Mouse (Mus musculus) lung, embryonic 14.5 days (tissue): ENCODE measurements around the gene Fgfr2. TPM values are rescaled to one million over a fixed set of nuclear protein-coding genes. Genes with fewer than 3 reads are reported as not detected.
"Not testable (repeated sequence)": the region's sequence is repeated elsewhere in the genome, so short reads cannot be mapped to it uniquely, and the experiment has no call there.

ENCODE experiments used
- ATAC-seq: fragments of 200-750 bp; cut with Nextera tagmentation; 2 replicates; pipeline ENCODE4 v1.8.0; 2017; ENCODE audit warnings: mild to moderate bottlenecking, moderate TSS enrichment, moderate library complexity; ENCODE audit not compliant: insufficient read depth
- DNase-seq: peaks from one replicate; pipeline ENCODE4 v3.0.0-alpha.2; 2015
- H3K27ac ChIP-seq: fragments of 300-500 bp; sonication (generic); 2 replicates; pipeline ENCODE4 v1.5.1; 2014; ENCODE audit warnings: low read depth, mild to moderate bottlenecking, moderate library complexity
- H3K27me3 ChIP-seq: fragments of 300-500 bp; sonication (generic); 2 replicates; pipeline ENCODE4 v1.6.1; 2014; ENCODE audit warnings: low read length, control low read depth; ENCODE audit not compliant: insufficient read depth
- H3K36me3 ChIP-seq: fragments of 300-500 bp; sonication (generic); 2 replicates; pipeline ENCODE4 v1.6.1; 2014; ENCODE audit warnings: control low read depth; ENCODE audit not compliant: insufficient read depth
- H3K4me1 ChIP-seq: fragments of 300-500 bp; sonication (generic); 2 replicates; pipeline ENCODE4 v1.6.1; 2014; ENCODE audit warnings: antibody characterized with exemption, control low read depth; ENCODE audit not compliant: insufficient read depth
- H3K4me2 ChIP-seq: fragments of 300-500 bp; sonication (generic); 2 replicates; pipeline ENCODE4 v1.6.1; 2014; ENCODE audit warnings: mild to moderate bottlenecking
- H3K4me3 ChIP-seq: fragments of 300-500 bp; sonication (generic); 2 replicates; pipeline ENCODE4 v1.5.1; 2014; ENCODE audit warnings: low read depth, low read length
- H3K9ac ChIP-seq: fragments of 300-500 bp; sonication (generic); 2 replicates; pipeline ENCODE4 v1.6.1; 2014
- H3K9me3 ChIP-seq: fragments of 300-500 bp; sonication (generic); 2 replicates; pipeline ENCODE4 v1.6.1; 2016; ENCODE audit warnings: low read depth, low read length, control low read depth
- CTCF ChIP-seq: IDR thresholded peaks from 2 replicates; pipeline ENCODE4 v1.5.1; 2016; ENCODE audit warnings: antibody characterized with exemption, low read depth
- WGBS: fragments of 180-500 bp; shearing (Covaris S2); extraction: QIAGEN DNeasy Blood & Tissue Kit; methylation state at CpG from one replicate; pipeline ENCODE4 v1.1.7; 2014; 5-methylcytosine and 5-hydroxymethylcytosine counted together
- polyA plus RNA-seq: library from polyadenylated mRNA; unstranded; fragments of >200 nt; fragmentation: Nextera tagmentation; extraction: Ambion mirVana; gene quantifications from 2 replicates; pipeline ENCODE4 v1.2.1, GENCODE M21; 2014

Fgfr2 gene
- polyA plus RNA-seq, 1 experiment from 2014 or later, result 179 TPM

GRCm38 (mm10) chr7:131409321-131409987 is 1713.7 kb downstream of the Fgfr2 start:
- peak overlapping the region; percentile 91 for H3K9ac ChIP-seq
- no peak for TF ChIP-seq CTCF
- DNase-seq (peak; percentile 50), ATAC-seq (no peak)
- no peaks in the 10 kb centered on the region for H3K36me3 ChIP-seq
- H3K9me3 ChIP-seq, result no peaks in the 10 kb centered on the region
- WGBS, result 3% methylated on average over 16 of the region's 16 CpGs
- peak overlapping the region; percentile 92; the same call in 1 of the 2 replicates for H3K27ac ChIP-seq
- H3K4me3 ChIP-seq, result peak overlapping the region; percentile 92
- H3K4me1 ChIP-seq, result no peaks in the 10 kb centered on the region
- no peaks in the 10 kb centered on the region for H3K27me3 ChIP-seq
- H3K4me2 ChIP-seq, result peak overlapping the region; percentile 90

- not testable (repeated sequence) for H3K9me3 ChIP-seq, H3K27me3 ChIP-seq, DNase-seq, H3K4me1 ChIP-seq, H3K4me3 ChIP-seq, H3K27ac ChIP-seq, H3K4me2 ChIP-seq, H3K9ac ChIP-seq, ATAC-seq
- 84% methylated on average over 6 of the region's 7 CpGs for WGBS
- H3K36me3 ChIP-seq, result peaks cover 45% of the 10 kb centered on the region
Observed at GRCm38 (mm10) chr7:131391761-131392160, 1731.4 kb downstream of the Fgfr2 start.

- no peak for ATAC-seq
- Histone ChIP-seq H3K9me3 (no peaks in the 10 kb centered on the region), H3K4me1 (no peaks in the 10 kb centered on the region; the same call in 1 of the 2 replicates), H3K4me2 (peak overlapping the region; percentile 79), H3K9ac (peak overlapping the region; percentile 90), H3K27ac (peak overlapping the region; percentile 97; the same call in 1 of the 2 replicates), H3K4me3 (peak overlapping the region; percentile 70), H3K27me3 (no peaks in the 10 kb centered on the region), H3K36me3 (peaks cover 6% of the 10 kb centered on the region; the same call in 1 of the 2 replicates)
- DNase-seq, result peak; percentile 42
- 64% methylated on average over 9 of the region's 9 CpGs for WGBS
- TF ChIP-seq CTCF, result peak; percentile 42
Observed at GRCm38 (mm10) chr7:131371880-131372651, 1751.1 kb downstream of the Fgfr2 start.

GRCm38 (mm10) chr7:131371470-131371860 is 1751.7 kb downstream of the Fgfr2 start:
- peaks cover 6% of the 10 kb centered on the region; the same call in 1 of the 2 replicates for H3K36me3 ChIP-seq
- 5% methylated on average over 9 of the region's 9 CpGs for WGBS
- peak overlapping the region; percentile 70 for H3K4me3 ChIP-seq
- DNase-seq (no peak), ATAC-seq (no peak; the same call in none of the 2 replicates)
- H3K27me3 ChIP-seq, result no peaks in the 10 kb centered on the region
- H3K9me3 ChIP-seq, result no peaks in the 10 kb centered on the region
- no peak for TF ChIP-seq CTCF
- H3K27ac ChIP-seq, result peak overlapping the region; percentile 97
- H3K4me2 ChIP-seq, result peak overlapping the region; percentile 79
- peak overlapping the region; percentile 90 for H3K9ac ChIP-seq
- no peaks in the 10 kb centered on the region; the same call in 1 of the 2 replicates for H3K4me1 ChIP-seq

- no peaks in the 10 kb centered on the region for H3K9me3 ChIP-seq
- peak within 1 kb of the TSS; percentile 97 for H3K27ac ChIP-seq
- H3K4me1 ChIP-seq, result no peaks in the 10 kb centered on the region; the same call in 1 of the 2 replicates
- H3K27me3 ChIP-seq, result no peaks in the 10 kb centered on the region
- H3K4me2 ChIP-seq, result peak within 1 kb of the TSS; percentile 79
- H3K9ac ChIP-seq, result peak within 1 kb of the TSS; percentile 90
- peak; percentile 95 for DNase-seq
- ATAC-seq, result peak; percentile 98
- WGBS, result 4% methylated on average over 47 of the region's 47 CpGs
- peaks cover 6% of the 10 kb centered on the region; the same call in 1 of the 2 replicates for H3K36me3 ChIP-seq
- H3K4me3 ChIP-seq, result peak within 1 kb of the TSS; percentile 70
- peak; percentile 91 for TF ChIP-seq CTCF
Observed at GRCm38 (mm10) chr7:131370648-131371469, 1752.3 kb downstream of the Fgfr2 start, which contains the start of gene Pstk. Gene Pstk, plus strand, starts transcription at chr7:131371141.

GRCm38 (mm10) chr7:131364131-131364530 is 1759.0 kb downstream of the Fgfr2 start:
- DNase-seq (no peak), ATAC-seq (no peak)
- TF ChIP-seq CTCF, result no peak
- H3K36me3 ChIP-seq, result peaks cover 11% of the 10 kb centered on the region
- no peak overlapping the region for H3K27ac ChIP-seq
- H3K4me3 ChIP-seq, result no peak overlapping the region
- peaks cover 11% of the 10 kb centered on the region; the same call in 1 of the 2 replicates for H3K4me1 ChIP-seq
- H3K9me3 ChIP-seq, result no peaks in the 10 kb centered on the region
- H3K4me2 ChIP-seq, result no peak overlapping the region
- no peaks in the 10 kb centered on the region for H3K27me3 ChIP-seq
- no peak overlapping the region for H3K9ac ChIP-seq
- WGBS, result 76% methylated on average over 8 of the region's 8 CpGs
